Mouse (Mus musculus): ENCODE results near the gene 2410131K14Rik. TPM values are rescaled to one million over a fixed set of nuclear protein-coding genes. Genes with fewer than 3 reads are reported as not detected.

2410131K14Rik gene
- 1 to 10 TPM; 2.3 to 6.5 TPM for polyA plus RNA-seq (2012; fragmentation: generic; extraction: Trizol)

DNA sequence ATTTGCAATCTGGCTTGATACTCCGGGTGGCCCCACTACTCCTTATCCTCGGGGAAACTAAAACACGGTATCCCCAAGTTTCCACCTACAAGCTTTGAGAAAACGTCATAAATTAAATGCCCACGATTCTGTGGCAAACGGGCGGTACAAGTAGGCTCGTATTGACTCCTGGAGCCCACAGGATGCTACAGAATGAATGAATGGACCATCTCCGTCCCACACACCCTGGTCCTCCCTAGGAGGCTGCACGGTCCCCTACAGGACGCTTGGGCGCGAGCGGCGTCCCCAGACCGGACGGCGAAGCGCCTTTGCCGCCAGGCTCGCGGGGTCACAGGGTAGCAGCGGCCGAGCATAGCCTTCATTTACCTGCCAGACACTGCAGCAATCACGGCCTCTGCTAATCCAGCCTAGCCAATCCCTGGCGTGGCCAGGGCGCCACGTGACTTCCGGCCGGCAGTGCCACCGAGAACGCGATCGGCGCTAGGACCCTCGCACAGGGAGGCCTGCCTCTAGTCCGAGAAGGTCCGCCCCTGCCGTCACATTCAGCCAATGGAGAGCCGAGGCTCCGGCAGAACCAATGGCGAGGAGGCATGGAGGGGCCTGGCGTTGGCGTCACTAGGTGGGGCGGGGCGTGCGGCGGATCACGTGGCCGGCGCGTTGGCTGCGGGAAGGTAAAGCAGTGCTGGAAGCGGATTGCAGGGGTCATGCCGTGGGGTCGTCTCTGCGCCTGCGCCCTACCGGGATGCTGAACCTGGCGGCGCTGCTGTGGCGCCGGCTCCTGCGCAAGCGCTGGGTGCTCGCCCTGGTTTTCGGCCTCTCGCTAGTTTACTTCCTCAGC is at the start of gene 2410131K14Rik, which contains the start of gene Rnft2:
TSS of gene 2410131K14Rik (plus strand) at position 622 of the 838 bp plus-strand sequence.
TSS of gene Rnft2 (minus strand) at position 511 of the 838 bp plus-strand sequence.

Other genes with a start within 250 kb of the 2410131K14Rik start
- gene Tesc, start 217.5 kb upstream of the 2410131K14Rik start, polyA plus RNA-seq (2012; fragmentation: generic; extraction: Trizol) = under 1 TPM; 0.05 to 0.90 TPM
- 10 to 100 TPM; 46.1 to 49.7 TPM for gene Fbxw8, start 89.8 kb upstream of the 2410131K14Rik start, polyA plus RNA-seq (2012; fragmentation: generic; extraction: Trizol)
- not detected for gene Hrk, start 80.6 kb upstream of the 2410131K14Rik start, polyA plus RNA-seq (2012; fragmentation: generic; extraction: Trizol)
- 1 to 10 TPM in 1 of 2 experiments, under 1 TPM in 1; 0.37 to 5.5 TPM for gene Rnft2, start 111 bp upstream of the 2410131K14Rik start, polyA plus RNA-seq (2012; fragmentation: generic; extraction: Trizol)